Mouse (Mus musculus) megakaryocyte, embryonic 14.5 days (primary cell): ENCODE measurements around the gene Adgrv1. TPM values are rescaled to one million over a fixed set of nuclear protein-coding genes. Genes with fewer than 3 reads are reported as not detected.

Source experiments
- H3K27me3 ChIP-seq: replicated peaks from 2 replicates; pipeline ENCODE3; 2012; ENCODE audit warnings: inconsistent platforms
- H3K36me3 ChIP-seq: replicated peaks from 2 replicates; pipeline ENCODE3; 2012; ENCODE audit warnings: low read length, inconsistent platforms, mixed read lengths
- H3K4me1 ChIP-seq: 2 replicates; pipeline ENCODE4 v1.6.1; 2012; ENCODE audit warnings: inconsistent platforms
- H3K4me3 ChIP-seq: replicated peaks from 2 replicates; pipeline ENCODE3; 2012; ENCODE audit warnings: moderate library complexity, mild to moderate bottlenecking, inconsistent platforms
- H3K9me3 ChIP-seq: 2 replicates; pipeline ENCODE4 v1.6.1; 2012; ENCODE audit warnings: inconsistent platforms
- FLI1 ChIP-seq: IDR thresholded peaks from 2 replicates; pipeline ENCODE4 v1.6.1; 2012; ENCODE audit warnings: low read length, inconsistent platforms, mixed read lengths
- GATA1 ChIP-seq: IDR thresholded peaks from 3 replicates; pipeline ENCODE4 v1.6.1; 2012; ENCODE audit warnings: mixed read lengths, low read length, inconsistent platforms, borderline replicate concordance
- polyA plus RNA-seq: library from polyadenylated mRNA; stranded (reverse); fragments of >175 nt; gene quantifications from 2 replicates; pipeline ENCODE4 v1.2.3, GENCODE M21; 2012; ENCODE audit warnings: low replicate concordance; ENCODE audit not compliant: insufficient read depth

Adgrv1 gene
- polyA plus RNA-seq, 1 experiment: not detected

DNA sequence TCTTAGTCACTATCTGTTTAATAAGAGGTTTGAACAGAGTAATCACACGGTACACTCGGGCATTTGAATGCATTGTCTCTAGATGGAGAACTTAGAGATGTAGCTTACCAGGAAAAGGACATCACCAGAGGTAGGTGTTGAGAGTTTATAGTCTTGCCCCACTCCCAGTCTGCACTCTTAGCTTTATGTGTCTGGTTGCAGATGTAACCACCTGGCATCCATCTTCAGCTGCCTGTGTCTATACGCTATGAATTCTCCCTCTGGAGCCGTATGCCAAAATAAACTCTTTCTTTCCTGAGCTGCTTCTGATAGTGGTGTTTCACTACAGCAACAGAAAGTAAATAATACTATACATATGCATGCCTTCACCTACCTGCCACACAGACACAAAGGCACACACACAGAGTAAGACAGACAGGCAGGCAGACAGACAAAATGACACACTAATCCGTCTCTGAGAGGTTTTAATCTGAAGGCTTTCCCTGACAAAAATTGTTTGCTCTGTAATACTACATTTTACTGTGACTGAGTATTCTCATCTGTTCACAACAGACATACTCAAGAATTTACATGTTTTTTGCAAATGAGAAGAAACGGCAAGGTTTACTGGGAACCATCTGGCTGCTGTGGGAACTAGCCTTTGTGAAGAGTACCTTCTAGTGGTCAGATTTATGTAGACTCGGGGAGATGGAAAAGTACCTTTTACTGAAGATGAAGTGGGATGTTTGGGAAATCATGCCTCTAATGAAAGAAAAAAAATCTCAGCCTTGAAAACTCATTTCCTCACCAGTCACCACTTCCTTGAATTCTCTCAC lies 318.4 kb downstream of the Adgrv1 start:
- TF ChIP-seq FLI1 (no peak), GATA1 (no peak)
- Histone ChIP-seq H3K9me3 (no peaks in the 10 kb centered on the region), H3K4me3 (no peak overlapping the region), H3K36me3 (no peaks in the 10 kb centered on the region), H3K27me3 (no peaks in the 10 kb centered on the region), H3K4me1 (no peaks in the 10 kb centered on the region)

DNA sequence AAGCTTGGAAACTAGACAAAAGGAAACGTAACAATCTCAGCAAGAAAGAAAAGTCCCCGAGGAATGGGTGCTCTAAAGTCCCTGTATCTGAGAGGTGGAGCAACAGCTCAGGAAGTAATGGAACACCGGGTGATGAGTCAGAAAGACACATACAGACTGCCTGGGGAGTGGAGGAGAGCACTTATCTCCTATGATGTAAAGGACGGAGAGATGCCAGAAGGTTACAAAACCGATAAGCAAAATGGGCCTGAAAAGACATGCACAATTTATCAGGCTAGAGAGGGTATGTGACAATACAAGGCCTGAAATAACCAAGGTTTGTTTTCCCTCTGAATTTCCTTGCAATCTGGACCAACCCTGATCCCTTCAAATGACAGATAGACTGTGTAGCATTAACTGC lies 320.8 kb downstream of the Adgrv1 start:
- no peaks in the 10 kb centered on the region for H3K27me3 ChIP-seq
- H3K9me3 ChIP-seq: 0 out of 2 replicates have a peak, but pooled peaks cover 2% of the 10 kb centered on the region
- H3K36me3 ChIP-seq: no peaks in the 10 kb centered on the region
- H3K4me1 ChIP-seq: no peaks in the 10 kb centered on the region
- no peak overlapping the region for H3K4me3 ChIP-seq
- TF ChIP-seq FLI1 (no peak), GATA1 (no peak)

DNA sequence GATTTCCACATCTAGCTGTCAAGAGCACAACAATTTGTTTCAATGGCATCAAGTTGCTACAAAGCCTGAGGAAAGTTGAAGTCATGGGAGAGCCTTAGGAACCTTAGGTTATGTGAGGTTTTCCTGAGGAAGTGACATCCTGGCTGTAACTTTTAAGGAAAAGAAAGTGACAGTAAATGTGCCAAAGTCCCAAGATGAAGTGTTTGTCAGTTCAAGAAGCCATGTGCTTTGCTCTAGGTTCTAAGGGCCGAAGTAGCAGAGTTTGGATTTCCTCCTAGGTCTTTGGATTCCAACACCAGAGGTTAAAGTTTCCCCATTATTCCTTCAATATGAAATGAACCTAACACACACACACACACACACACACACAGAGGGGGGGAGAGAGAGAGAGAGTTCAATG lies 332.1 kb downstream of the Adgrv1 start:
- no peak overlapping the region for H3K4me3 ChIP-seq
- no peaks in the 10 kb centered on the region for H3K9me3 ChIP-seq
- no peaks in the 10 kb centered on the region for H3K4me1 ChIP-seq
- H3K36me3 ChIP-seq: no peaks in the 10 kb centered on the region
- TF ChIP-seq GATA1: no peak
- no peak for TF ChIP-seq FLI1
- H3K27me3 ChIP-seq: no peaks in the 10 kb centered on the region

DNA sequence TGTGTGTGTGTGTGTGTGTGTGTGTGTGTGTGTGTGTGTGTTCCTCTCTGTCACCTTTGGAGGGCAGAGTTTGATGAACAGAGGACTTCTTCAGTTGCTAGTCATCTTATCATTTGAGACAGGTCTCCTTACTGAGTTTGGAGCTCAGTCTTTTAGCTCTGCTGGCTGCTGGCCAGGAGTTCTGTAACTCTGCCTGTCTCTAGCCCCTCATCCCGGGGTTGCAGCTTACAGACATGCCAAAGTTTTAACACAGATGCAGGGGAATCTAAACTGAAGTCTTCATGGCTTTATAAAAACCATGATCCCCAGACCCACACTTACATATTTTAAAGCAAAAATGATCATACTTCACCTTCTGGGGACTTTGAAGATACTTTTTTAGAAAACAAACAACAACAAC lies 338.8 kb downstream of the Adgrv1 start:
- no peaks in the 10 kb centered on the region for H3K4me1 ChIP-seq
- no peak overlapping the region for H3K4me3 ChIP-seq
- H3K36me3 ChIP-seq: no peaks in the 10 kb centered on the region
- no peak for TF ChIP-seq GATA1
- TF ChIP-seq FLI1: no peak
- H3K9me3 ChIP-seq: peaks cover 10% of the 10 kb centered on the region; the same call in 1 of the 2 replicates
- no peaks in the 10 kb centered on the region for H3K27me3 ChIP-seq

DNA sequence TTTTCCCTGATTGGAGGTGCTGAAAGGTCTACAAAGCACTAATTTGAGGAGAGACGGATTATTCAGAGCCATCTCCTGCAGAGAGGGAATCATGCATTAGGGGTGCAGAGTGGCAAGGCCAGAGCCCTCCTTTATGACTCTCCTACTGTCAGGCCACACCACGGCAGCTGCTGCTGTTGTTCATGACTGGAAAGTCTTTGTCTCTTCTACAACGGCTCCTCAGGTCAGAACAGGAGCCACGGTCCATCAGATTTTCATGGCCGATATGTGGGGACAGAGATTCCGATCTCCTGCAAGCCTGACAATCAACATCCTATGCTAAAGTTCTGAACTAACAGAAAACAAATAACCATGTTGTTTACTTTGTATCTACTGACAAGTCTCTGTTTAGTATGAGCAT lies 350.8 kb downstream of the Adgrv1 start:
- H3K27me3 ChIP-seq: no peaks in the 10 kb centered on the region
- H3K4me3 ChIP-seq: no peak overlapping the region
- no peaks in the 10 kb centered on the region for H3K36me3 ChIP-seq
- H3K4me1 ChIP-seq: no peaks in the 10 kb centered on the region
- TF ChIP-seq GATA1 (no peak), FLI1 (no peak)
- peaks cover 7% of the 10 kb centered on the region; the same call in 1 of the 2 replicates for H3K9me3 ChIP-seq

DNA sequence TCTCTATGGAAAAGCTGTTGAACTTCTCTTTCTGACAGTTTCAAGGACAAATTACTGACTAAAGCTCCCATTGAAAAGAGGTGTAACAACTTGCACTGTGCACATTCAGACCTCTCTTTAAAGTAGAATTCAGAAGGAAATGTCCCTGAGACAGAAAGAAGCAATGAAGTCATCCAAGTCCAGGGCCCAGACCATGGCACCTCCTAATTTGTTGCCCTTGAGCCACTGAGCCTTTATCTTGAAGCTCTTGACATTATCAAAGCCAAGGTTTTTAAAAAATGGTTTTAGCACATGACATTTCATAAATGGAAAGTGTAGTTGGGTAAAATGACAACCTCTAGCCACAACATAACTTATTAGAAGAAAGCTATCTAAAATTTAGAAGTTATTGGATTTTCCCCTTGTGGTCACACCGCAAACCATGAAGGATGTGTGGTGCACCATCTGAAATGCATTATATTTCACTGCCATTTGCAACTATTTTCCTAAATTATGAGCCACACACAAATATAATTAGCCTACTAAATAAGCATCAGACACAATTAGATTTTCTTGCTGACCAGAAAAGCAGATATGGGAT lies 352.2 kb downstream of the Adgrv1 start:
- TF ChIP-seq GATA1: no peak
- TF ChIP-seq FLI1: no peak
- no peaks in the 10 kb centered on the region for H3K36me3 ChIP-seq
- peaks cover 7% of the 10 kb centered on the region; the same call in 1 of the 2 replicates for H3K9me3 ChIP-seq
- H3K27me3 ChIP-seq: no peaks in the 10 kb centered on the region
- H3K4me3 ChIP-seq: no peak overlapping the region
- H3K4me1 ChIP-seq: no peaks in the 10 kb centered on the region

DNA sequence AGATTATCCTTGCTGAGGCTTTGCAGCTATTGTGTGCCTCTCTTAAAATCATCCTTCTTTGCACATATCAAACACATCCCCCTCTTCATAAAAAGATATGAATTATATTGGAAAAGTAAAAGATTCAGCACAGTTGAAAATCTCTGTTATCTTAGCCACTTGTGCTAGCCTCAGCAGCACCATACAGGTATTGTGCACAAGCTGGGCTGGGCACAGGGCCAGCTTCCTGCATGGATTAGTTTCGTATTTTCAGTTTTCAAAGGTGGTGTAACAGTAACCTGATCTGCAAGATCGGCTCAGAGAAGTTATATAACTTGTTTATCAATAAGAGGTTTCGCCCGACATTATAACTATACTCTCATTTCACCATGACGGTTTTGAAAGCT lies 353.6 kb downstream of the Adgrv1 start:
- Histone ChIP-seq H3K4me1 (no peaks in the 10 kb centered on the region), H3K36me3 (no peaks in the 10 kb centered on the region), H3K27me3 (no peaks in the 10 kb centered on the region), H3K4me3 (no peak overlapping the region), H3K9me3 (peaks cover 7% of the 10 kb centered on the region; the same call in 1 of the 2 replicates)
- TF ChIP-seq GATA1 (no peak), FLI1 (no peak)

DNA sequence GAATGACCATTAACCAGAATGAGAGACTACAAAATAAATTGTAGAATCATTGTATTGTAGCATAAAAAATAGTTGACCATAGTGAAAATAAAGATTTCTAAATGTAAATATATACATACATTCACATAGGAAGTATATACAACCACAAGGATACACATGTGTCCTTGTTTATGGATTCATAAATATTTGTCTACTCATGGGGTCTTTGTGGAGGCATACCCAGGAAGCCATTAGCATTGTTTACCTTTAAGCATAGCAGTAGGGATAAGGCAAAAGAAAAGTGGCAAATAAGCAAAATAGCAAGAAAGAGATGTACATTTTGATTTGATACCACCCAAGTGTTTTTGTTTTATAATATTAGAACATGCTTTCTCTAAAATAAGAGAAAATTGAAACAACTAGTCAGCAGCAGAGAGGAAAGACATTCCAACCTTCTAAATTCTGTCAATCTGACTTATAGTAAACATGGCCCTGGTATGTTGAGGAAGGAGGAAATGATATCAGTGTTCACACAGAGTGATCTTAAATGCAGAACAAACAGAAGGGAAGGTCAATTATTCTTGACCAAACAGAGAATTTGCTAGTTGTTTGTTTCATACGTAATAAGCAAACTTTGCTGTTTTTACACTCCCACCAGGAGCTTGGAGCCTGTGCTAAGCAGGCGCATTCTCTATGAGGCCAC lies 354.1 kb downstream of the Adgrv1 start:
- Histone ChIP-seq H3K27me3 (no peaks in the 10 kb centered on the region), H3K36me3 (no peaks in the 10 kb centered on the region), H3K4me3 (no peak overlapping the region), H3K4me1 (no peaks in the 10 kb centered on the region), H3K9me3 (peaks cover 7% of the 10 kb centered on the region; the same call in 1 of the 2 replicates)
- TF ChIP-seq FLI1 (no peak), GATA1 (no peak)

DNA sequence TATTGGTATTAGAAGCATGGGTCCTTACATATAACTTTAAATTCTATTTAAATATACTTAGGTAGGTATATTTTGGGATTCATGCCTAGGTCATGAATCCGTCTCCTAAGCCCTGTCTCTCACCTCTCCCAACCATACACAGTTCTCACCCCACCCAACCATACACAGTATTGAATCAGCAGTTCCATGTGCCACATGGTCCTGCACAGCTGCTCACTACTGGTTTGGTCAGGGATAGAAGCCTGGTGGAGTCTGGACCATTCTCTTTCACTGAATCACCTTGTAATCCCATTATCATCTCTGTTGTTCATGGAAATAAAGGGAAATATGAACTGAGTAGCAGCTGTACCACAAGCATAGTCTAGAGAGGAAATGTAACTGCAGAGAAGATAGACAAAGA lies 359.1 kb downstream of the Adgrv1 start:
- no peak for TF ChIP-seq FLI1
- no peak for TF ChIP-seq GATA1
- no peaks in the 10 kb centered on the region for H3K4me1 ChIP-seq
- no peaks in the 10 kb centered on the region for H3K36me3 ChIP-seq
- H3K4me3 ChIP-seq: no peak overlapping the region
- no peaks in the 10 kb centered on the region for H3K9me3 ChIP-seq
- H3K27me3 ChIP-seq: no peaks in the 10 kb centered on the region

DNA sequence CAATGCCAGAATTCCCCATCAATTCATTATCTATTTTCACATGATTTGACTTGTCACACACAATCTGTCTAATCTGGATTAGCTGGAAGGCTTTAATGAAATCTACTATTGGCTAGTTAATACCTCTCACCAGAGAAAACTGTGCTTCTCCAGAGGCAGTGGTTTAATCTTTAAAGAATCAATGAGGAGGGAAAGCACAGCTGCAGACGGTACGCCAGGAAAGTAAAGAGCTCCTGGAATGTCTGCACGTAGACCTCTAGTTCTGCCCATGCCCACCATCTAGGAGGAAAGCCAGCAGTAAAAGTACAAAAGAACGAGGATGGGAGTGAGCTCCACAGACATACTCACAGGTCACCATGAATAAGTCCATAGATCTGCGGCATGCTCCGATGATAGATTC lies 362.6 kb downstream of the Adgrv1 start:
- no peaks in the 10 kb centered on the region for H3K27me3 ChIP-seq
- no peaks in the 10 kb centered on the region for H3K9me3 ChIP-seq
- H3K4me3 ChIP-seq: no peak overlapping the region
- no peak for TF ChIP-seq FLI1
- no peak for TF ChIP-seq GATA1
- no peaks in the 10 kb centered on the region for H3K4me1 ChIP-seq
- H3K36me3 ChIP-seq: no peaks in the 10 kb centered on the region
